Mouse (Mus musculus) small intestine, adult 2 months (tissue): ENCODE measurements around the gene Slc43a3.

Experiments
- CTCF ChIP-seq: fragments of 200-500 bp; IDR thresholded peaks from 2 replicates; pipeline ENCODE4 v1.5.1; 2012; ENCODE audit warnings: low read depth, mild to moderate bottlenecking, control low read depth, inconsistent platforms, low read length, moderate library complexity, mixed read lengths; ENCODE audit not compliant: insufficient replicate concordance, insufficient read length; ENCODE audit errors: extremely low read depth
- POLR2A ChIP-seq: fragments of 200-500 bp; IDR thresholded peaks from 2 replicates; pipeline ENCODE4 v1.6.1; 2012; ENCODE audit warnings: low read depth, mild to moderate bottlenecking, control low read depth, inconsistent platforms, low read length, moderate library complexity

- TF ChIP-seq CTCF (no peak), POLR2A (no peak)
Observed at GRCm38 (mm10) chr2:84889316-84890044, 46.9 kb upstream of the Slc43a3 start.
